Mouse (Mus musculus) neural tube, embryonic 13.5 days (tissue): Measurements from ENCODE around the gene Sf1. TPM values are rescaled to one million over a fixed set of nuclear protein-coding genes. Genes with fewer than 3 reads are reported as not detected.

ENCODE experiments used
- ATAC-seq: fragments of 200-750 bp; cut with Nextera tagmentation; 2 replicates; pipeline ENCODE4 v1.8.0; 2017; ENCODE audit warnings: low read depth, mild to moderate bottlenecking, moderate TSS enrichment, moderate library complexity
- H3K27ac ChIP-seq: fragments of 300-500 bp; sonication (generic); replicated peaks from 2 replicates; pipeline ENCODE4 v1.5.1; 2015; ENCODE audit warnings: moderate library complexity, mild to moderate bottlenecking, inconsistent platforms
- H3K27me3 ChIP-seq: fragments of 300-500 bp; sonication (generic); 2 replicates; pipeline ENCODE4 v1.6.1; 2015; ENCODE audit warnings: mild to moderate bottlenecking, inconsistent platforms
- H3K36me3 ChIP-seq: fragments of 300-500 bp; sonication (generic); 2 replicates; pipeline ENCODE4 v1.6.1; 2015; ENCODE audit warnings: mild to moderate bottlenecking, inconsistent platforms
- H3K4me1 ChIP-seq: fragments of 300-500 bp; sonication (generic); replicated peaks from 2 replicates; pipeline ENCODE4 v1.6.1; 2015; ENCODE audit warnings: inconsistent platforms
- H3K4me2 ChIP-seq: fragments of 300-500 bp; sonication (generic); 2 replicates; pipeline ENCODE4 v1.6.1; 2015; ENCODE audit warnings: inconsistent platforms, mild to moderate bottlenecking, moderate library complexity
- H3K4me3 ChIP-seq: fragments of 300-500 bp; sonication (generic); 2 replicates; pipeline ENCODE4 v1.5.1; 2015; ENCODE audit warnings: mild to moderate bottlenecking, inconsistent platforms
- H3K9ac ChIP-seq: fragments of 300-500 bp; sonication (generic); 2 replicates; pipeline ENCODE4 v1.6.1; 2015; ENCODE audit warnings: moderate library complexity, mild to moderate bottlenecking, inconsistent platforms
- H3K9me3 ChIP-seq: fragments of 300-500 bp; sonication (generic); 2 replicates; pipeline ENCODE4 v1.6.1; 2016; ENCODE audit warnings: inconsistent platforms
- WGBS: fragments of 180-500 bp; shearing (Covaris S2); methylation state at CpG from one replicate; pipeline ENCODE4 v1.1.7; 2015; 5-methylcytosine and 5-hydroxymethylcytosine counted together
- polyA plus RNA-seq: library from polyadenylated mRNA; unstranded; fragments of >200 nt; fragmentation: Nextera tagmentation; extraction: Ambion mirVana; gene quantifications from 2 replicates; pipeline ENCODE4 v1.2.1, GENCODE M21; 2015

Sf1 gene
- polyA plus RNA-seq, 1 experiment from 2014 or later = 107 TPM

DNA sequence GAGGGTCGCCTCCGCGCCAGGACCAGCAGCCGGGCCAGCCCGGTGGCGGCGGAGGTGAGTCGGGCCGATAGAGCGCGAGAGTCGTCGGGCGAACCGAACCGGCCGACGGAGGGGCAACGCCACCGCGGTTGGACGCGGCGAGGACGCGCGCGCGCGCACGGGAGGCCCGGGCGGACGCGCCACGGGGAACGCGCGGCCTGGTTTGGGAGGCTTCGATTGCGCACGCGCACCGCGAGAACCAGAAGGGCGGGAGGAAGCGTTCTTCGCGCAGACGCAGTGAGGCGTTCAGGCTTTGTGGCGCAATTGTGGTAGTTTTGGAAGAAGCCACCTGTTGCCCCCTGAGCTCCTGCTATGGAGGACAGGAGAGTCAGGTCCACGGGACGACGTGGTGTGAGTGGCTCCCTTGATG is 831 bp downstream of the Sf1 start:
- Histone ChIP-seq H3K36me3 (peaks cover 47% of the 10 kb centered on the region), H3K27me3 (no peaks in the 10 kb centered on the region), H3K9me3 (no peaks in the 10 kb centered on the region), H3K27ac (peak overlapping the region; percentile 99), H3K9ac (peak overlapping the region; percentile 98), H3K4me3 (peak overlapping the region; percentile 99), H3K4me1 (peaks cover 39% of the 10 kb centered on the region), H3K4me2 (peak overlapping the region; percentile 87)
- 1% methylated on average over 55 of the region's 55 CpGs for WGBS
- peak; percentile 0; the same call in 1 of the 2 replicates for ATAC-seq

DNA sequence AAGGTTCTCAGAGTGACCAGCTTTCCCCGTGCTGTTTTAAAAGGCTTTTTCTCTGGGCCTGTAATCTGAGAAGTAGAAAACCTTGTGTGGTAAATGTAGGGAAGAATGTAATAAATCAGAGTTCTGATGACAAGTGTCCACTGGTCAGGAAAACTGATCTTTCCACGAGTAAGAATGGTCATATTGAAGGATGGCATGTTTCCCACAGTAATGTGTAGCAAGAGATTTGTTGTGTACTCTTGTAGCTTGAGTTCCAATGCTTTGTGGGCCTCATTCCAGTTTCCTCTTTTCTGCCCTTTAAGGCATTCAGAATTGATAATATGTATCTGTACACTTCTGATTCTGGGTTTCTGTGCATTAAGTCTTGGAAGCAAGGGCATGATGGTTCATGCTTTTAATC is 1.4 kb downstream of the Sf1 start:
- peaks cover 39% of the 10 kb centered on the region for H3K4me1 ChIP-seq
- H3K9ac ChIP-seq = peak overlapping the region; percentile 98
- H3K36me3 ChIP-seq = peaks cover 49% of the 10 kb centered on the region
- H3K27ac ChIP-seq = peak overlapping the region; percentile 99; the same call in 1 of the 2 replicates
- ATAC-seq = no peak
- 0% methylated on average over 2 of the region's 2 CpGs for WGBS
- peak overlapping the region; percentile 99 for H3K4me3 ChIP-seq
- H3K27me3 ChIP-seq = no peaks in the 10 kb centered on the region
- no peaks in the 10 kb centered on the region for H3K9me3 ChIP-seq
- peak overlapping the region; percentile 87 for H3K4me2 ChIP-seq

DNA sequence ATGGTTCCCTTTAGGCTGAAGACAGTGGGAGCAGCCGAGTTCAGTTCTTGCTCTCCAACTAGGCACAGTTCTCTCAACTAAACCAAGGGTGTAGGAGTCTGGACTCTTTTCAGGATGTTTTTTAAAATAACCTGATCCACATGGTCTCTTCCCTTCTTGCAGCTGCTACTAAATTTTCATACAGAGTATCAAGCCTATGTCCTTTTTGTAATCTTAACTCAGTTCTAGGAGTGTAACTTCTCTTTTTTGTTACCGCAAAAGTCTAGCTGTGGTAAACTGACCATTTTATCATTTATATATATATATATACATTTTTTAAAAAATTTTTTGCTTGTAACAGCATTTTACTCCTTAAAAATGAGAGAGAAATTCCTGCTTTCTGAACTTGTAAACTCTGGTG is 6.7 kb downstream of the Sf1 start:
- no peak overlapping the region for H3K27ac ChIP-seq
- ATAC-seq = no peak
- peaks cover 24% of the 10 kb centered on the region for H3K4me1 ChIP-seq
- 84% methylated on average over 2 of the region's 2 CpGs for WGBS
- H3K4me2 ChIP-seq = no peak overlapping the region
- no peaks in the 10 kb centered on the region for H3K27me3 ChIP-seq
- no peak overlapping the region for H3K4me3 ChIP-seq
- no peak overlapping the region for H3K9ac ChIP-seq
- H3K36me3 ChIP-seq = peaks cover 95% of the 10 kb centered on the region
- no peaks in the 10 kb centered on the region for H3K9me3 ChIP-seq

DNA sequence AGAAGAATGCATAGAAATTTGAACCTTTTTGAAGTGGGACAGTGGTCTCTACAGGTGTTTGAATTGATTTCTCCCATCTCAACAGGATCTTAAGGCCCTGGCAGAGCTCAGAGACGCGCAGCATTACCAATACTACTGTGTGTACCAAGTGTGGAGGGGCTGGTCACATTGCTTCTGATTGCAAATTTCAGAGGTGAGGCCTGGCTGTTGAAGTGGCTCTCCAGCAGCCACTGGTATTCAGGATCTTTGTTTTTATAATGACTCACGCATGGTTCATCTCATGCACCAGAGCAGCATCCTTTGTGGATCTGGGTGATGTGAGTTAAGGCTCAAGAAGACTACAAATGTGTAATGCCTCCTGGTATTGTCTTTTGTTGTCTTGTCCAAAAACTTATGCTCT is 8.9 kb downstream of the Sf1 start:
- 92% methylated on average over 3 of the region's 3 CpGs for WGBS
- no peak overlapping the region for H3K27ac ChIP-seq
- H3K4me2 ChIP-seq = no peak overlapping the region
- H3K4me3 ChIP-seq = no peak overlapping the region
- peaks cover 97% of the 10 kb centered on the region for H3K36me3 ChIP-seq
- H3K4me1 ChIP-seq = peaks cover 13% of the 10 kb centered on the region
- H3K9me3 ChIP-seq = no peaks in the 10 kb centered on the region
- ATAC-seq = no peak
- H3K9ac ChIP-seq = no peak overlapping the region
- H3K27me3 ChIP-seq = no peaks in the 10 kb centered on the region

DNA sequence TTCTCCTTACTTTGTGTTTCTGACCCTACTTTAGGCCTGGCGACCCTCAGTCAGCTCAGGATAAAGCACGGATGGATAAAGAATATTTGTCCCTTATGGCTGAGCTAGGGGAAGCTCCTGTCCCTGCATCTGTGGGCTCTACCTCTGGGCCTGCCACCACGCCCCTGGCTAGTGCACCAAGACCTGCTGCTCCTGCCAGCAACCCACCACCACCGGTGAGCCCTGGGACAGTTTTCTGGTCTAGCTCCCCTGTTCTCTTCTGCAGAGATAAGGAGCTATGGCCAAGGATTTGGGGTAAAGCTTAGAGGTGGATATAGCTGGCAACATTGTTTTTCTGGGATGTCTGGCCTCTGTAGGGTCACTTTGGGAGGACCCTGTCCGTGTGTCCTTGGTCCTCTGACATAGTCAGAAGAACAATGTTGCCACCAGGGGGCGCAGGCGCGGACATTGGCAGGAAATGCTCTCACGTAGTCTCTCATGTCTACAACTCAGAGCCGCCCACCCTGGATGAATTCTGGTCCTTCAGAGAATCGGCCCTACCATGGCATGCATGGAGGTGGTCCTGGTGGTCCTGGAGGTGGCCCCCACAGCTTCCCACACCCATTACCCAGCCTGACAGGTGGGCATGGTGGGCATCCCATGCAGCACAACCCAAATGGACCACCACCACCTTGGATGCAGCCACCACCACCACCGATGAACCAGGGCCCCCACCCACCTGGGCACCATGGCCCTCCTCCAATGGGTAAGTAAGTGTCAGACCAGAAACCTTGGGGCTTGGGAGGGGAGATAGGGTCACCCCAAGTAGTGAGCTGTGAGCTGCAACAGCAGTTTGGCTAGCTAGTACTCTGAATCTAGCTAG is 10.3 kb downstream of the Sf1 start:
- peaks cover 21% of the 10 kb centered on the region for H3K4me1 ChIP-seq
- no peak for ATAC-seq
- H3K4me2 ChIP-seq = no peak overlapping the region
- H3K9ac ChIP-seq = no peak overlapping the region
- H3K36me3 ChIP-seq = peaks cover 98% of the 10 kb centered on the region
- no peaks in the 10 kb centered on the region for H3K9me3 ChIP-seq
- no peaks in the 10 kb centered on the region for H3K27me3 ChIP-seq
- no peak overlapping the region for H3K27ac ChIP-seq
- H3K4me3 ChIP-seq = no peak overlapping the region
- 66% methylated on average over 12 of the region's 12 CpGs for WGBS

DNA sequence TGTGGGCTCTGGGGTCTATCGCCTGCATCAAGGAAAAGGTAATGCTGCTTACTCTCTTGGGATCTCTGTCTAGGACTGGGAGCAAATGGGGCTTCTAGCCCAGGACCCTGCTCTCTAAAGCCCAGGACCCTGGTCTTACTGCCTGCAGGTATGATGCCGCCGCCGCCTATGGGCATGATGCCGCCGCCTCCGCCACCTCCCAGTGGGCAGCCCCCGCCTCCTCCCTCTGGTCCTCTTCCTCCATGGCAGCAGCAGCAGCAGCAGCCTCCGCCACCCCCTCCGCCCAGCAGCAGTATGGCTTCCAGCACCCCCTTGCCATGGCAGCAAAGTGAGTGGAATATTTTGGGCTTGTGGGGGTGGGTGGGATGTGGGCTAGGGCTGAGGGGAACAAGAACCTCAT is 11.1 kb downstream of the Sf1 start:
- H3K36me3 ChIP-seq = peaks cover 98% of the 10 kb centered on the region
- H3K4me3 ChIP-seq = no peak overlapping the region
- peaks cover 21% of the 10 kb centered on the region for H3K4me1 ChIP-seq
- no peak overlapping the region for H3K4me2 ChIP-seq
- H3K27me3 ChIP-seq = no peaks in the 10 kb centered on the region
- no peak overlapping the region for H3K27ac ChIP-seq
- H3K9me3 ChIP-seq = no peaks in the 10 kb centered on the region
- 96% methylated on average over 10 of the region's 10 CpGs for WGBS
- no peak for ATAC-seq
- H3K9ac ChIP-seq = no peak overlapping the region

DNA sequence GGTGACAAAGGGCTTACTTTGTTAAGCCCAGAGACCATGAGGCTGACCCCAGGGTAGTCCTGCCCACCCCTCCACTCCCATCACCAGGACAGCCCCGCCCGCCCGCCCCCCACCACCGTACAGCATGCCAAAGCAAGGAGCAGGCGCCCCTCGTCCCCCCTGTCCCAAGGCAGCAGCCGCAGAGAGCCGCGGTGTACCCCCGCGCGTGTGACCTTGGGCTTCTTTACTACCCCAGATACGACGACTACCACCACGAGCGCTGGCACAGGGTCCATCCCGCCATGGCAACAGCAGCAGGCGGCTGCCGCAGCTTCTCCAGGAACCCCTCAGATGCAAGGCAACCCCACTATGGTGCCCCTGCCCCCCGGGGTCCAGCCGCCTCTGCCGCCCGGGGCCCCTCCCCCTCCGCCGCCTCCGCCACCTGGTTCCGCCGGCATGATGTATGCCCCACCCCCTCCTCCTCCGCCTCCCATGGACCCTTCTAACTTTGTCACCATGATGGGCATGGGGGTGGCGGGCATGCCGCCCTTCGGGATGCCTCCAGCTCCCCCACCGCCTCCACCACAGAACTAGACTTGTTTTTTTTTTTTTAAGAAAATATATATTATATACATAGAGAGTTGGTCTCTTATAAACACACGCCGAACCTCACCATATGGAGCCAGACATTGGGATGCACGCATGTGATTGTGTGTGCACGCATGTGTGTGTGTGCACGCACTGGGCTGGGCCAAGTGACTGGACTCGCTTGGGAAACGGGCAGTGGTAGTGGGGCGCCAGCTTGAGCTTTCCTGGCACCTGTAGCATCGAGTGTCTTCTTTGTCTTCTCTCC is 12.1 kb downstream of the Sf1 start:
- WGBS = 85% methylated on average over 36 of the region's 42 CpGs
- H3K36me3 ChIP-seq = peaks cover 91% of the 10 kb centered on the region
- no peak overlapping the region for H3K4me2 ChIP-seq
- no peak overlapping the region for H3K4me3 ChIP-seq
- no peak overlapping the region for H3K27ac ChIP-seq
- H3K27me3 ChIP-seq = no peaks in the 10 kb centered on the region
- ATAC-seq = 0 out of 2 replicates have a peak, but pooled peaks have one; percentile 10
- H3K9me3 ChIP-seq = no peaks in the 10 kb centered on the region
- no peak overlapping the region for H3K9ac ChIP-seq
- H3K4me1 ChIP-seq = peaks cover 21% of the 10 kb centered on the region

DNA sequence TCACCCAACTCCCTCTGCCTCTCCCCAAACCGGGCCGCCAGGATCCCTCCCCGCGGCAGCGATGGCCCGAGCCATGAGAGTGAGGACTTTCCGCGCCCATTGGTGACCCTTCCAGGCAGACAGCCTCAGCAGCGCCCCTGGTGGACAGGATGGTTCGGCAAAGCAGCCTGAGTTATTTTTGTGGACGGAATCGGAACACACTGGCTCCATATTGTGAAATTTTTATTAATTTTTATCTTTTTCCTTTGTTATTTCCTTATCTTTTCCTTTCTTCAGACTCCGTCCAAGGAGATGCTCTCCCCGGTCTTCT is 12.7 kb downstream of the Sf1 start:
- ATAC-seq = no peak

DNA sequence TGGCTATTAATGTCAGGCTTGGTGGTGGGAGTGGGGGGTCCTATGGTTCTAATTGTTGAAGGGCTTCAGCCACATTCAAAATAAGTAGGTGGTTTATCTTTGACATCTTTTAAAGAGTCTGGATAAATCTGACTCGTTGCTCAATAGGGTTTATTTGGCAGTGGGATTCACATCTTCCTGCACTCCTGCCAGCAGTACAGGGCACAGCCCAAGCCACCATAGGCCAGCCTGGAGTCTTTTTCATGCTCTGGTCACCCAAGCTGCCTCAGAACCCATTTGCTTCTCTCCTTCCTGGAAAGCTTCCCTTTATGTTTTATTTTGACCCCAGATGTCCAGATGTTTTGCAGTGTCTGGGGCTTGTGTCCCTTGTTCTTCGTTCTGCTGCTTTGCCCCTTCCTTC is 13.2 kb downstream of the Sf1 start:
- H3K9ac ChIP-seq = no peak overlapping the region
- H3K4me3 ChIP-seq = no peak overlapping the region
- no peaks in the 10 kb centered on the region for H3K27me3 ChIP-seq
- peaks cover 21% of the 10 kb centered on the region for H3K4me1 ChIP-seq
- no peak for ATAC-seq
- H3K36me3 ChIP-seq = peaks cover 81% of the 10 kb centered on the region
- H3K27ac ChIP-seq = no peak overlapping the region
- WGBS = 82% methylated on average over 2 of the region's 2 CpGs
- H3K4me2 ChIP-seq = no peak overlapping the region
- H3K9me3 ChIP-seq = no peaks in the 10 kb centered on the region

More for the DNA sequence above, 12.7 kb downstream of the Sf1 start:
- WGBS = 71% methylated on average over 14 of the region's 14 CpGs
- H3K27me3 ChIP-seq = no peaks in the 10 kb centered on the region
- no peak overlapping the region for H3K27ac ChIP-seq
- H3K9me3 ChIP-seq = no peaks in the 10 kb centered on the region
- H3K4me3 ChIP-seq = no peak overlapping the region
- H3K9ac ChIP-seq = no peak overlapping the region
- H3K36me3 ChIP-seq = peaks cover 85% of the 10 kb centered on the region
- peaks cover 21% of the 10 kb centered on the region for H3K4me1 ChIP-seq
- no peak overlapping the region for H3K4me2 ChIP-seq

DNA sequence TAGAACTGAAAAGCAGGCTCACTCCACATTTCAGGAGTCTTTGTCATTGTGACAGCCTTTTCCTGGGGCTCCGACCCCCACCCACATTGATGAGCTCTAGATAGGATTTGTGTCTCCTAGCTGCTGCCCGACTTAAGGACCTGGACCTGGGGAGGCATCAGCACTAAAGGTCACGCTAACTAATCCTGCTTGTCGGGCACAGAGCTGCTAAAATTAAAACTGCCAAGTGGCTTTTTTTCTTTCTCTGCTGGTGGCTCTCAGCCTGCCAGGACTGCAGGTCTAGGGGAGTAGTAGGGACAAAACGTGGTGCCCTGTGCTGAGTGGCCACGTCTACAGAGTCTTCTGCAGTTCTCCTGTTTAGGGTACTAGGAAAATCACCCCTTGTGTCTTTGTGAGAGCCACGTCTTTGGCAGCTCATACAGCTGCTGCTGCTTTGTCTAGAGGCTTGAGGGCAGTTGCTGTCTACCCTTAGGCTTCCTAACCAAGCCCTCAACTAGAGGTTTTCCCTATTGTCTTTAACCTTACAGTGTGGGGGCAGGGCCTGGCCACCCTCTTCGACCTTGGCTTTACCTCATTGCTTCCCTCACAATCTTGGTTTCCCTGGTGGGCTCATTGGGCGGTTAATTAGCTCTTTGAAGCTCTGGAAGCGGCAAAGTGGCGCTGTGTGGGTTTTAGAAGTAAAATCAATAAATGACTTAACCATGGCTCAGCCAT is 14.0 kb downstream of the Sf1 start:
- 34% methylated on average over 11 of the region's 11 CpGs for WGBS
- peak overlapping the region; percentile 75 for H3K27ac ChIP-seq

DNA sequence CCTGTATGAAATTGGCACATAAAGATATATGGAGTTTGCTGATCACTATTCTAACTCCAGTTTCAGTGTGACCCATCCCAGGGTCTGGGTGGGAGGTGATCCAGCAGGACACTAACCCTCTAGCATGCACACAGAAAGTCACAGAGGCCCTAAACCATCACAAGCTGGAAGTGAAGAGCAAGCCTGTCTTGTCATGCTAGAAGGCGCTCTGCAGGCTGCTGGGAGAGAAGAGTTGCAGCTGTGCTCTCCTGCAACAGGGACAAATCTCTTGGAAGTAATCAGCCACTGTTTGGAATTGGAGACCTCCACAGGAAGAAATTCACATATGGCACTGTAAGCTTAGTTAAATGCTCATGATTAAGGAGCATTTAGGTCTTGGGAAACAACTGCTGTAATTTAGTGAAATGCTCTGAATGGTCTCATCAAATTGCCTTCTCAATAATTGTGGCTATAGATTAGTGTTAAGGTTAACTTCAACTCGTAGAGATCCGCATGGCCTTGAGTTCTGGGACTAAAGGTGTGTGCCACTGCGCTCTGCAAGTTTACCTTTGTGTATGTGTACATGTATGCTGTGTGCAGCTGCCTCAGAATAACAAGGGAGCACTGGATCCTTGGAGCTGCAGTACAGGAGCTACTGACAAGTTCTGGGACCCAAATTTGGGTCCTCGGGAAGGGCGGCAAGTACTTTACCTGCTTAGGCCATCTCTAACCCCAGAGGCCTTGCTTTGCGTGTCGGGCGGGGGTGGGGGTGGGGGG is 17.1 kb downstream of the Sf1 start:
- no peak overlapping the region for H3K27ac ChIP-seq
- no peaks in the 10 kb centered on the region for H3K9me3 ChIP-seq
- no peak overlapping the region for H3K4me2 ChIP-seq
- WGBS = 92% methylated on average over 9 of the region's 9 CpGs
- peaks cover 41% of the 10 kb centered on the region for H3K36me3 ChIP-seq
- no peak overlapping the region for H3K4me3 ChIP-seq
- peaks cover 35% of the 10 kb centered on the region for H3K4me1 ChIP-seq
- no peaks in the 10 kb centered on the region for H3K27me3 ChIP-seq
- no peak overlapping the region for H3K9ac ChIP-seq
- ATAC-seq = no peak

More for the DNA sequence above, 14.0 kb downstream of the Sf1 start:
- Histone ChIP-seq H3K4me3 (no peak overlapping the region), H3K9ac (peak overlapping the region; percentile 14; the same call in 1 of the 2 replicates), H3K9me3 (no peaks in the 10 kb centered on the region), H3K36me3 (peaks cover 72% of the 10 kb centered on the region), H3K27me3 (no peaks in the 10 kb centered on the region), H3K4me2 (no peak overlapping the region), H3K4me1 (peaks cover 21% of the 10 kb centered on the region)
- no peak for ATAC-seq
